Mouse (Mus musculus): Measurements from ENCODE around the gene Wipf1.

- no peak for TF ChIP-seq CTCF (IDR thresholded peaks at IDR 0.05; ENCODE audit: low read depth, low read length)
- no peak for TF ChIP-seq GATA1 (IDR thresholded peaks at IDR 0.05; ENCODE audit: borderline replicate concordance, low read length)
- TF ChIP-seq TAL1 (conservative IDR thresholded peaks at IDR 0.05; ENCODE audit: low read depth, low read length) = no peak
- no peak for TF ChIP-seq POLR2AphosphoS5 (IDR thresholded peaks at IDR 0.05; ENCODE audit: insufficient replicate concordance, low read depth, low read length)
- no peak for TF ChIP-seq GATA2 (IDR thresholded peaks at IDR 0.05; ENCODE audit: borderline replicate concordance, low read depth, low read length)
These were observed 60.5 kb downstream of the Wipf1 start for GRCm38 (mm10) chr2:73468993-73469392.

All from G1E (cell line).